Mouse (Mus musculus) c-Kit-positive CD71-negative TER-119-negative erythroid progenitor cells, embryonic 14.5 days (primary cell): Measurements from ENCODE around the gene Gspt2.
A peak's percentile ranks its signal among the peaks of the same experiment; 100 is the strongest.
"Not testable (repeated sequence)": the region's sequence is repeated elsewhere in the genome, so short reads cannot be mapped to it uniquely, and the experiment has no call there.

Experiments used
- DNase-seq: peaks from one replicate; pipeline ENCODE4 v3.0.0-alpha.2; 2013; ENCODE audit warnings: low read depth

Gene Gspt2

DNA sequence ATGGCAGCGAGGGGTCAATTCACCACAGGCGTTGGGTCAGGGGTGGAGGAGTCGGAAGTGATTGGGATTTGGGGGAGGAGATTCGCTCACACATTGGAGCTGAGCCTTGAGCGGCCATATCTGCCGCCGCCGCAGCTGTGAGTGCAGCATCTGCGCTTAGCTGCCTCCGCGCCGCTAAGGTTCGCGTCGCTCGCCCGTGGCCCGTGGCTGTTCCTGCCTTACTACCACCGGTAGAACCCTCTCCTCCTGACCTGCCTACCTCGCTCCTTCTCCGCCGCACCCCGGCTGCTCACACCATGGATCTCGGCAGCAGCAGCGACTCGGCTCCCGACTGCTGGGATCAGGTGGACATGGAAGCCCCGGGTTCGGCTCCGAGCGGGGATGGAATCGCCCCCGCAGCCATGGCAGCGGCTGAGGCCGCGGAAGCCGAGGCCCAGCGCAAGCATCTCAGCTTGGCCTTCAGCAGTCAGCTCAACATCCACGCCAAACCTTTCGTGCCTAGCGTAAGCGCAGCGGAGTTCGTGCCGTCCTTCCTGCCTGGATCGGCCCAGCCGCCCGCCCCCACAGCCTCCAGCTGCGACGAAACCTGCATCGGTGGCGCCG, at the start of gene Gspt2:
TSS of gene Gspt2 (plus strand) at position 109 of the 603 bp plus-strand sequence.
- peak; percentile 17 for DNase-seq

DNA sequence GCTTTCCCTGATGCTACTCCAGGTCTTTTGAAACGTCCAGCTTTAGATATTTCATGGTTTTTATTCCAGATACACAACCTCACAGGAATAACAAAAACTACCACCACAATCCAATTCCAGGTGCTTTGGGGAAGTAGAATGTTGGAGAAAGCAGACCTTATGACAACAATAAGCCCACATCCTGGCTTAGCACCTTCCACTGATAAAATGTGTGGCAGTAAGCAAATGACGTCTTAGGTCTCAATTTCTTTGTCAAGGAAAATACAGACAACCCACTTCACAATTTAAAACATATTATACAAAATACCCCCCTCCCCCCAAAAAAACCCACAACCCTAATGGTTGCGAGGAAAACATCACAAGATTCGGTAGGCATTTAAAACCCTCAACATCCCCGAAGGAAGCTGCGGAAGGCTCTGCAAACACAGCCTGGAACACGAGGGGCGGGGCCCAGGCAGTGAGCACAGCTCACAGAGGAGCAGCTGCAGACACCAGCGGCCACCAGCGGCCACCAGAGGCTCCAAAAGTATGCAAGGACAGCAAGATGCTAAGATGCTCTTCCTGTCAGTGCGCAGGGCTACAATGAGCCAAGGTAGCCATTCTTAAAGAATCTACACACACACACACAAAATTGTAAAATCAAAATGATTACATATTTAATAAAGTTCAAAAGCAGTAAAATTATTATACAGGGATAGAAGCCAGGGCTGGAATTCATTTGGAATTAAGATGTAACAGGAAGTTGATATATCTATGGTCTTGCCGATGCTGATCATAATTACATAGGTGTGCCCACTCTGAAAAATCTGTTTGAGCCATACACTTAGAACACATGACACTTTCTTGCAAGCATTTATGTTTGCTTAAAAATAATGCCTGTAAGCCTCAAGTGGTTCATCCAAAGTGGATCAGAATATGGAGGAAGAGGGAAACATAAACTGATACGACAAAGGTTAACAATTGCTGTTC, 10.8 kb upstream of the Gspt2 start:
- DNase-seq, result peak; percentile 20

DNA sequence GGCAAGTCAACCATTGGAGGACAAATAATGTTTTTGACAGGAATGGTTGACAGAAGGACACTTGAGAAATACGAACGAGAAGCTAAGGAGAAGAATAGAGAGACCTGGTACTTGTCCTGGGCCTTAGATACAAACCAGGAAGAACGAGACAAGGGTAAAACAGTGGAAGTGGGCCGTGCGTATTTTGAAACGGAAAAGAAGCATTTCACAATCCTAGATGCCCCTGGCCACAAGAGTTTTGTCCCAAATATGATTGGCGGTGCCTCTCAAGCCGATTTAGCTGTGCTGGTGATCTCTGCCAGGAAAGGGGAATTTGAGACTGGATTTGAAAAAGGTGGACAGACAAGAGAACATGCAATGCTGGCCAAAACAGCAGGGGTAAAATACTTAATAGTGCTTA, 1.0 kb downstream of the Gspt2 start:
- no peak for DNase-seq

DNA sequence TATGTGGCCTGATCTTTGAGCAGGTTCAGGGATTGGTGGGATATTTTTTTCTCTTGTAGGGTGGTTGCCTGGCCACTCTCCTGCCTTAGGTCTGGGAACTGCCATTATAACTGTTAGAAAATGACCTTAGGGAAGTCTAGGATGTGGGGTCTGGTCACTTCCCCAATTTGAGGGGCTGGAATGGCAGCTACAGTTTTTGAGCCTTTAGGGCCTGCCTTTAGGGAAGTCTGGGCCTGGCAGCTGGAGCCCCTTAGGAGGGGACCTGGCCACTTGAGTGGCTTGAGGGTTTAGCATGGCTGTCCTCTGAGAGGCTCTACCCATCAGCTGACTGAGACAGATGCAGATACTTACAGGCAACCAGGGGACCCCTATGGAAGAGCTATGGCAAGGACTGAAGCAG, 12.7 kb downstream of the Gspt2 start:
- no peak for DNase-seq

DNA sequence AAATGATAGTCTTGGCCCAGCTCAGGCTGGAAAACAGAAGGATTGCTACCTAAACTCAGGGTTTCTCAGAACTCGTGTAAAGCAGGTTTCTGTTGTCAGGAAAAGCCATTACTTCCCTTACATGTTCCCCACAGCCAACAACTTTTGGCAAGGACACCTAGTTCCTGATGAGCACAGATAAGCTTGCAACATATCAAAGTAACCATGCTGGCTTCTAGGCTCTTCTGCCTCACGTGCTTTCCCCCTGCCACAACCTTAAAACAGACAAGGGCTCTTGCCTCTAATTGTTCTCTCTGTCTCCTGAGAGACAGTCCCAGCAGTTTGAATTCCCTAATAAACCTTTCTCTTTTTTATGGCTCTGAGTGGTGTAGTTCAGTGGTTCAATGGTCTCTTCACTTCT, 21.9 kb downstream of the Gspt2 start:
- DNase-seq, result no peak

DNA sequence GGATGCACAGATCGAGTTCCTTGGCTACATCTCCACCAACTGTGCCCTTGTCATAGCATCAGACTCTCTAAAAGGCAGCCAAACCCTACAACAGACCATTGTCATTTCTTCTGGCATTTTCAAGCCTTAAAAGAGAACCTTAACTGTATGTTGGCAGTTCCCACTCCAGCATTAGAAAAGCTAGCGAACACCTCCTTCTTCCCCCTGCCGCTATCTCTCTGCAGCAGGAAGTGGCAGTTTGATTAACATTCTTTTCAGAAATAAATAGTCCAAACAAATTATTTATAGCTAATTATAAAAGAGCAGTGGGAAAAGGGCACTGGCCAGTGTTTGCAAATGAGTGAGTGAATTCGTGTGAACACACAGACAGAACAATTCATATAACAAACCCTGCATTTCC, 34.9 kb downstream of the Gspt2 start:
- no peak for DNase-seq

DNA sequence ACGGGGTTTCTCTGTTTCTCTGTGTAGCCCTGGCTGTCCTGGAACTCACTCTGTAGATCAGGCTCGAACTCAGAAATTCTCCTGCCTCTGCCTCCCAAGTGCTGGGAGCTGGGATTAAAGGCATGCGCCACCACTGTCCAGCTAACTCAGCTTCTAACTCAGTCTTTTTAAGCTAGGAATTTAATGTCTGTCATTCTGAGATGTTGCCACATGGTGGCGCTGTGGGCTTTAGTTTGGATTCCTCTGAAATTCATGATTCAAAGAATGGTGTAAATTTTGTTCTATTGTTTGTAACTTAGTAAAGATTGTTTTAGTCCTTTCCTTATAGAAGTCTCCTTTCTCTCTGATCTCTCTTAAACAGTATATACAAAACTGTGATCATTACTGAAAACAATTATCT, 39.1 kb downstream of the Gspt2 start:
- peak; percentile 30 for DNase-seq

DNA sequence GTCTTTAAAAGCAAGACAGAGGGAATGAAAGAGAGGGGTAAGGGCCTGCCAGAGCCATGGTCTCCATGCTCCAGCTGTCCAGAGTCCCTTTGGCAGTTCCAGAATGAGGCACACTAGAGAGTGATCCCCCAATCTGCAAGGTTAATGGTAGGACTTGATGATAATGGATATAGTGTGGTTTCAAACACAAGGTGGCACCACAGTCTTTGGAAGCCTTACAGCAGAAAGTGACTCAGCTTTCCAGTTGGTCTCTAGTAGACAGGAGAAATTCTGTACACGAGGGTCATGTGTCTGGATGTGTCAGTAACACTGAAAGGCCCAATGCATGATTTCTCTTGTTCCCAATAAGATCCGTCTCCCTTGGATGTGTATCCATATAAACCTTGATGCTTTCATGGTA, 45.7 kb downstream of the Gspt2 start:
- DNase-seq, result not testable (repeated sequence)

DNA sequence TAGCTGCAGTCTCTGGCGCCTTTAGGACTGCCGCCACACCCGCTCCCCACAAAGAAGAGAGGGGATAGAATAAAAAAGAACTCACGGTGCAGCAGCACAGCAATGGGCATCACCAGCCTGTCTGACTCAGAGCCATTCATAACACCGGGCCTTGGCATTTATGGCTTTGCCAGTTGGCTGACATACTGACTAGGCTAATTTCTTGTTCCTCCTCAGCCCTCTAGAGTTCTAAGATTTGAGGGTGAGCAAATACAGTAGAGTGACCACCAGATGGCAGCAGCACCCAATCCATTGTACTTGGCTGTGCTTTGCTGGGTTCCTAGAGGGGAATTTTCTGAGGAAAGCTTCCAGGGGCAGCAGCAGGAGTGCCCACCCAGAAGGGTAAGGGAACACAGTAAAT, 53.7 kb downstream of the Gspt2 start:
- DNase-seq, result not testable (repeated sequence)
